Mouse (Mus musculus) embryonic facial prominence, embryonic 13.5 days (tissue): ENCODE results near the gene Gm13769. TPM values are rescaled to one million over a fixed set of nuclear protein-coding genes. Genes with fewer than 3 reads are reported as not detected.
"Not testable (repeated sequence)": the region's sequence is repeated elsewhere in the genome, so short reads cannot be mapped to it uniquely, and the experiment has no call there.

Experiments
- ATAC-seq: fragments of 200-750 bp; cut with Nextera tagmentation; 2 replicates; pipeline ENCODE4 v1.8.0; 2017; ENCODE audit warnings: low read depth; ENCODE audit not compliant: insufficient number of reproducible peaks, insufficient read depth, low FRiP score, low TSS enrichment
- H3K27ac ChIP-seq: fragments of 300-500 bp; sonication (generic); 2 replicates; pipeline ENCODE4 v1.5.1; 2015; ENCODE audit warnings: moderate library complexity, mild to moderate bottlenecking, inconsistent platforms
- H3K27me3 ChIP-seq: fragments of 300-500 bp; sonication (generic); 2 replicates; pipeline ENCODE4 v1.6.1; 2015; ENCODE audit warnings: mild to moderate bottlenecking, inconsistent platforms
- H3K36me3 ChIP-seq: fragments of 300-500 bp; sonication (generic); 2 replicates; pipeline ENCODE4 v1.6.1; 2015; ENCODE audit warnings: mild to moderate bottlenecking, inconsistent platforms
- H3K4me1 ChIP-seq: fragments of 300-500 bp; sonication (generic); 2 replicates; pipeline ENCODE4 v1.6.1; 2015; ENCODE audit warnings: inconsistent platforms
- H3K4me2 ChIP-seq: fragments of 300-500 bp; sonication (generic); 2 replicates; pipeline ENCODE4 v1.6.1; 2015; ENCODE audit warnings: moderate library complexity, mild to moderate bottlenecking, inconsistent platforms
- H3K4me3 ChIP-seq: fragments of 300-500 bp; sonication (generic); 2 replicates; pipeline ENCODE4 v1.5.1; 2015; ENCODE audit warnings: mild to moderate bottlenecking, inconsistent platforms
- H3K9ac ChIP-seq: fragments of 300-500 bp; sonication (generic); 2 replicates; pipeline ENCODE4 v1.6.1; 2015; ENCODE audit warnings: mild to moderate bottlenecking, inconsistent platforms
- H3K9me3 ChIP-seq: fragments of 300-500 bp; sonication (generic); 2 replicates; pipeline ENCODE4 v1.6.1; 2016; ENCODE audit warnings: inconsistent platforms
- WGBS: fragments of 180-500 bp; shearing (Covaris S2); methylation state at CpG from one replicate; pipeline ENCODE4 v1.1.7; 2015; ENCODE audit warnings: mixed read lengths; 5-methylcytosine and 5-hydroxymethylcytosine counted together
- polyA plus RNA-seq: library from polyadenylated mRNA; unstranded; fragments of >200 nt; fragmentation: Nextera tagmentation; extraction: Ambion mirVana; gene quantifications from 2 replicates; pipeline ENCODE4 v1.2.1, GENCODE M21; 2015

Gm13769 gene
- polyA plus RNA-seq: 0.20 and 0.34 TPM in 2 replicates

- not testable (repeated sequence) for H3K9me3 ChIP-seq, ATAC-seq, H3K27ac ChIP-seq, H3K4me2 ChIP-seq, H3K4me1 ChIP-seq, H3K27me3 ChIP-seq, H3K9ac ChIP-seq, H3K4me3 ChIP-seq, H3K36me3 ChIP-seq
- no CpG with 5 or more reads among the region's 6 CpGs for WGBS
Observed at GRCm38 (mm10) chr2:90321900-90322299, at the start of gene Gm13769. Gene Gm13769 (plus strand): TSS chr2:90322200.

- no peaks in the 10 kb centered on the region for H3K27me3 ChIP-seq
- H3K9me3 ChIP-seq: no peaks in the 10 kb centered on the region
- H3K4me1 ChIP-seq: no peaks in the 10 kb centered on the region
- WGBS: 88% methylated on average over 6 of the region's 6 CpGs
- no peak within 1 kb of the TSS for H3K9ac ChIP-seq
- no peak for ATAC-seq
- H3K4me3 ChIP-seq: no peak within 1 kb of the TSS
- H3K36me3 ChIP-seq: no peaks in the 10 kb centered on the region
- H3K27ac ChIP-seq: no peak within 1 kb of the TSS
- no peak within 1 kb of the TSS for H3K4me2 ChIP-seq
Observed at GRCm38 (mm10) chr2:90292741-90293140, 29.3 kb upstream of the Gm13769 start, which contains the start of gene Olfr1272. Gene Olfr1272 (minus strand): TSS chr2:90292841.

DNA sequence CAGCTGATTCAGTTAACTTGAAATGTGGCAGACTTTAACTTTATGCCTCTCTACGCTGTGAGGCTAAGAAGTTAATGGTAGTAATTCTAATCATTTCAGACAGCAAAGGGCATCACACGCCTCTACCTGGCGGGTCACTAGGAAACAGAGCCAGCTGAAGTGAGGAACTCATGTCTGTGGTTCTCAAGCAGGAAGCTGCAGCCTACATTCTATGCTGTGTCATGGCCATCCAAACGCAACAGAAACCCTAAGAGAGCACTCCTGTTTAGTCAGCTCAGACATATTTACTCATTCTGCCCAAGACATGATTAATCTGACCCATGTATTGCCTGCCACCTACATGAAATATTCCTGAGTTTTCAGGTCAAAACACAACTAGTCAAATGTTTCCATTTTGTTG lies 24.7 kb downstream of the Gm13769 start:
- H3K27ac ChIP-seq, H3K36me3 ChIP-seq, H3K4me3 ChIP-seq, H3K4me1 ChIP-seq, H3K27me3 ChIP-seq, ATAC-seq, H3K9ac ChIP-seq, H3K4me2 ChIP-seq, H3K9me3 ChIP-seq: not testable (repeated sequence)
- WGBS: no CpG with 5 or more reads among the region's 4 CpGs

GRCm38 (mm10) chr2:90351047-90351446 lies 29.0 kb downstream of the Gm13769 start:
- H3K27ac ChIP-seq, H3K4me2 ChIP-seq, ATAC-seq, H3K9me3 ChIP-seq, H3K36me3 ChIP-seq, H3K4me1 ChIP-seq, H3K4me3 ChIP-seq, H3K9ac ChIP-seq, H3K27me3 ChIP-seq: not testable (repeated sequence)
- no CpG with 5 or more reads among the region's 6 CpGs for WGBS

- not testable (repeated sequence) for H3K27me3 ChIP-seq, H3K36me3 ChIP-seq, H3K4me2 ChIP-seq, H3K4me3 ChIP-seq, ATAC-seq, H3K9me3 ChIP-seq, H3K4me1 ChIP-seq, H3K27ac ChIP-seq, H3K9ac ChIP-seq
- WGBS: no CpG with 5 or more reads among the region's 3 CpGs
Observed at GRCm38 (mm10) chr2:90351540-90351939, 29.5 kb downstream of the Gm13769 start.

DNA sequence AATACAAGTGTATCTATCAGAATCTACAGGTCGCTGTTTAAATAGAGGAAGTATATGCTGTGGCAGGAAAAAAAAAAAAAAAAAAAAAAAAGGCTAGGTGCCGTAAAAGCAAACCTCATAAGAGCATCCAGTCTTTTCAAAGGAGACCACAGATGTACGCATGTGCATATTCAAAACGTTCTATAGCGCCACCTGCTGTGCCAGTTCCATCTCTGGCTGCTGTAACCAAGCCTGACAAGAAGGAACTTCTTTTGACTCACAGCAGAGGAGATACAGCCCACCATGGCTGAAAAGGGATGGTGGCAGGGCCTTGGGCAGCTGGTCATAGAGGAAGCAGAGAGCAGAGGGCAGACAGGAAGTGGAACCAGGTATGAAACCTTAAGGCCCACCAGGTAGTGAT lies 37.2 kb downstream of the Gm13769 start:
- not testable (repeated sequence) for H3K4me1 ChIP-seq, H3K27ac ChIP-seq, H3K4me3 ChIP-seq, H3K9ac ChIP-seq, H3K9me3 ChIP-seq, H3K27me3 ChIP-seq, ATAC-seq, H3K4me2 ChIP-seq, H3K36me3 ChIP-seq
- no CpG with 5 or more reads among the region's 5 CpGs for WGBS

- no CpG with 5 or more reads among the region's 4 CpGs for WGBS
- H3K27ac ChIP-seq, ATAC-seq, H3K4me3 ChIP-seq, H3K36me3 ChIP-seq, H3K4me2 ChIP-seq, H3K4me1 ChIP-seq, H3K27me3 ChIP-seq, H3K9me3 ChIP-seq, H3K9ac ChIP-seq: not testable (repeated sequence)
Observed at GRCm38 (mm10) chr2:90360199-90360598, 38.2 kb downstream of the Gm13769 start.

Other genes with a start within 250 kb of the Gm13769 start
- 0.13 TPM in 1 of 2 replicates, not detected in the other for gene Olfr1269, start 200.8 kb upstream of the Gm13769 start, polyA plus RNA-seq
- gene Olfr32, start 179.9 kb upstream of the Gm13769 start, polyA plus RNA-seq: 0.15 and 0.22 TPM in 2 replicates
- gene Olfr1270, start 169.1 kb upstream of the Gm13769 start, polyA plus RNA-seq: not detected in 2 replicates
- gene Olfr1506, start 97.7 kb upstream of the Gm13769 start, polyA plus RNA-seq: not detected in 2 replicates
- gene Olfr142, start 64.6 kb upstream of the Gm13769 start, polyA plus RNA-seq: not detected in 2 replicates
- not detected in 2 replicates for gene Olfr1271, start 51.2 kb upstream of the Gm13769 start, polyA plus RNA-seq
- not detected in 2 replicates for gene Olfr1272, start 29.4 kb upstream of the Gm13769 start, polyA plus RNA-seq
- gene Olfr1274-ps, start 76.5 kb downstream of the Gm13769 start, polyA plus RNA-seq: 0.22 TPM in 1 of 2 replicates, not detected in the other